In the genomic region with DNA sequence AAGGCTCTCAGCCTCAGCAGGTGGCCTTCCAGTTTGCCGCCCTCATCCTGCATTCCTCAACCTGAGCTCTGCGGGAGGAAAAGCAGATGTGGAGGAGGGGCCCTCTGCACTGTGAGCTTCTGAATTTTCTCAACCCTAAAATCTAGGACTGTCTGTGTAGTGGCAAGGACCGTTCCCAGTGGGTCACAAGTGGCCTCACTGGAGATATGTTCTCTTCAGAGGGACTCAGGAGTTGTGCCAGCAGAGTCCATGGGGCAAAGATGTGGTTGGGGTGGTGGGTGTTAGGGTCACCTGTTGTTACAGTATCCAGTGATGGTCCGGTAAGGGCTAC, we compare ENCODE assay signal across 8 mouse cellular contexts. TPM values are rescaled to one million over a fixed set of nuclear protein-coding genes. Genes with fewer than 3 reads are reported as not detected.
A peak's percentile ranks its signal among the peaks of the same experiment; 100 is the strongest.
DNase-seq lines count a peak whose midpoint lies in the region; ATAC-seq lines count a peak whose summit lies in the region.
"Had no signal": no experiment of that assay in that cellular context is flagged by ENCODE, and none has a peak within 500 bp of the region (broad histone marks: within the 10 kb centered on the region; RNA-seq: fewer than 3 reads in every experiment).

No protein-coding gene starts in this region.

- H3K9ac ChIP-seq in lung, embryonic 15.5 days = no peak overlapping the region
- peak overlapping the region; percentile 52; the same call in 1 of the 2 replicates for H3K9ac ChIP-seq in forebrain, embryonic 11.5 days (ENCODE audit: low read length)
- 0 out of 2 replicates have a peak overlapping the region, but pooled peaks have one; percentile 46 for H3K9ac ChIP-seq in limb, embryonic 13.5 days
- H3K9ac ChIP-seq in stomach, embryonic 15.5 days = no peak overlapping the region

- no peak for ATAC-seq in lung, embryonic 15.5 days (ENCODE audit: borderline replicate concordance, extremely low read depth, low FRiP score, low TSS enrichment)
- no peak for ATAC-seq in forebrain, embryonic 11.5 days (replicated peaks; ENCODE audit: low FRiP score)
- 0 out of 2 replicates have a peak, but pooled peaks have one; percentile 32 for ATAC-seq in limb, embryonic 13.5 days (ENCODE audit: low FRiP score, low read depth)
- no peak for ATAC-seq in stomach, embryonic 15.5 days (ENCODE audit: insufficient read depth, low FRiP score, low read depth)

- H3K36me3 ChIP-seq in lung, embryonic 15.5 days = no peaks in the 10 kb centered on the region
- H3K36me3 ChIP-seq in forebrain, embryonic 11.5 days (ENCODE audit: control insufficient read depth, insufficient read depth, low read length) = no peaks in the 10 kb centered on the region
- no peaks in the 10 kb centered on the region for H3K36me3 ChIP-seq in limb, embryonic 13.5 days
- no peaks in the 10 kb centered on the region for H3K36me3 ChIP-seq in stomach, embryonic 15.5 days

- H3K4me1 ChIP-seq in lung, embryonic 15.5 days = 0 out of 2 replicates have a peak, but pooled peaks cover 3% of the 10 kb centered on the region
- peaks cover 3% of the 10 kb centered on the region; the same call in 1 of the 2 replicates for H3K4me1 ChIP-seq in forebrain, embryonic 11.5 days (replicated peaks; ENCODE audit: control insufficient read depth, insufficient read depth, low read length)
- peaks cover 5% of the 10 kb centered on the region for H3K4me1 ChIP-seq in limb, embryonic 13.5 days
- no peaks in the 10 kb centered on the region for H3K4me1 ChIP-seq in stomach, embryonic 15.5 days

- no peak overlapping the region for H3K27ac ChIP-seq in lung, embryonic 15.5 days
- H3K27ac ChIP-seq in forebrain, embryonic 11.5 days (ENCODE audit: low read depth, low read length) = no peak overlapping the region
- H3K27ac ChIP-seq in limb, embryonic 13.5 days = no peak overlapping the region
- H3K27ac ChIP-seq in stomach, embryonic 15.5 days = no peak overlapping the region

- no peak for DNase-seq in lung, adult 18-20 months
- no peak for DNase-seq in forebrain, embryonic 11.5 days (ENCODE audit: low spot score)
- no peak for DNase-seq in adrenal gland, adult 2 months
- DNase-seq in retina, embryonic 14.5 days (ENCODE audit: low spot score) = no peak

- peaks cover 26% of the 10 kb centered on the region for H3K27me3 ChIP-seq in lung, embryonic 15.5 days
- no peaks in the 10 kb centered on the region; the same call in 1 of the 2 replicates for H3K27me3 ChIP-seq in forebrain, embryonic 11.5 days (ENCODE audit: control insufficient read depth, insufficient read depth, low read length)
- H3K27me3 ChIP-seq in limb, embryonic 13.5 days = peaks cover 17% of the 10 kb centered on the region
- no peaks in the 10 kb centered on the region for H3K27me3 ChIP-seq in stomach, embryonic 15.5 days (replicated peaks)

- H3K4me3 ChIP-seq in lung, embryonic 15.5 days = peak overlapping the region; percentile 31
- H3K4me3 ChIP-seq in forebrain, embryonic 11.5 days (ENCODE audit: low read depth, low read length) = peak overlapping the region; percentile 36
- peak overlapping the region; percentile 38 for H3K4me3 ChIP-seq in limb, embryonic 13.5 days
- H3K4me3 ChIP-seq in stomach, embryonic 15.5 days (replicated peaks) = peak overlapping the region; percentile 39
- H3K4me3 ChIP-seq: erythroblast, embryonic 14.5 days had no signal

- peak overlapping the region; percentile 56 for H3K4me2 ChIP-seq in lung, embryonic 15.5 days
- H3K4me2 ChIP-seq in forebrain, embryonic 11.5 days (ENCODE audit: low read depth, low read length, severe bottlenecking) = peak overlapping the region; percentile 79
- peak overlapping the region; percentile 65 for H3K4me2 ChIP-seq in limb, embryonic 13.5 days (replicated peaks)
- H3K4me2 ChIP-seq in stomach, embryonic 15.5 days = peak overlapping the region; percentile 69

- WGBS in lung, embryonic 15.5 days = 26% methylated on average over 4 of the region's 4 CpGs
- WGBS in forebrain, embryonic 11.5 days = 35% methylated on average over 4 of the region's 4 CpGs
- 32% methylated on average over 4 of the region's 4 CpGs for WGBS in limb, embryonic 13.5 days
- 24% methylated on average over 4 of the region's 4 CpGs for WGBS in stomach, embryonic 15.5 days

- H3K9me3 ChIP-seq in lung, embryonic 15.5 days = no peaks in the 10 kb centered on the region
- no peaks in the 10 kb centered on the region for H3K9me3 ChIP-seq in forebrain, embryonic 11.5 days (ENCODE audit: control insufficient read depth, low read length)
- no peaks in the 10 kb centered on the region for H3K9me3 ChIP-seq in limb, embryonic 13.5 days
- H3K9me3 ChIP-seq in stomach, embryonic 15.5 days = no peaks in the 10 kb centered on the region

RNA-seq across cellular contexts. Expression of gene Lpo, which starts 10.7 kb away (rescaled TPM):
- polyA plus RNA-seq in lung, embryonic 15.5 days (2015; fragmentation: Nextera tagmentation; extraction: Ambion mirVana) = 0.09 and 0.31 TPM in 2 replicates
- 0.28 and 1.0 TPM in 2 replicates for polyA plus RNA-seq in forebrain, embryonic 11.5 days (2014; fragmentation: Nextera tagmentation; extraction: Ambion mirVana)
- polyA plus RNA-seq in limb, embryonic 13.5 days (2015; fragmentation: Nextera tagmentation; extraction: Ambion mirVana) = 0.06 TPM in 2 replicates
- 0.04 and 0.18 TPM in 2 replicates for polyA plus RNA-seq in stomach, embryonic 15.5 days (2015; fragmentation: Nextera tagmentation; extraction: Ambion mirVana)
- total RNA-seq in adrenal gland, adult 2 months (2021) = not detected
- not detected in 2 replicates for polyA plus RNA-seq in adrenal gland, adult 2 months (2012; rRNA removed)
- polyA plus RNA-seq: erythroblast, embryonic 14.5 days had no signal

RNA-seq across cellular contexts. Expression of gene Mpo, which starts 24.0 kb away (rescaled TPM):
- 0.71 and 2.4 TPM in 2 replicates for polyA plus RNA-seq in lung, embryonic 15.5 days (2015; fragmentation: Nextera tagmentation; extraction: Ambion mirVana)
- polyA plus RNA-seq in forebrain, embryonic 11.5 days (2014; fragmentation: Nextera tagmentation; extraction: Ambion mirVana) = 3.6 and 3.9 TPM in 2 replicates
- 1.0 and 2.1 TPM in 2 replicates for polyA plus RNA-seq in limb, embryonic 13.5 days (2015; fragmentation: Nextera tagmentation; extraction: Ambion mirVana)
- polyA plus RNA-seq in stomach, embryonic 15.5 days (2015; fragmentation: Nextera tagmentation; extraction: Ambion mirVana) = 11.1 and 23.1 TPM in 2 replicates
- total RNA-seq in adrenal gland, adult 2 months (2021) = under 1 TPM in 1 of 2 experiments, not detected in 1; 0.29 TPM
- polyA plus RNA-seq in adrenal gland, adult 2 months (2012; rRNA removed) = not detected in 2 replicates

RNA-seq across cellular contexts. Expression of gene Mks1, which starts 35.6 kb away (rescaled TPM):
- polyA plus RNA-seq in lung, embryonic 15.5 days (2015; fragmentation: Nextera tagmentation; extraction: Ambion mirVana) = 15.2 and 16.5 TPM in 2 replicates
- polyA plus RNA-seq in forebrain, embryonic 11.5 days (2014; fragmentation: Nextera tagmentation; extraction: Ambion mirVana) = 15.6 and 17.2 TPM in 2 replicates
- polyA plus RNA-seq in limb, embryonic 13.5 days (2015; fragmentation: Nextera tagmentation; extraction: Ambion mirVana) = 19.2 and 21.3 TPM in 2 replicates
- polyA plus RNA-seq in stomach, embryonic 15.5 days (2015; fragmentation: Nextera tagmentation; extraction: Ambion mirVana) = 12.0 and 13.4 TPM in 2 replicates
- total RNA-seq in adrenal gland, adult 2 months (2021) = 10 to 100 TPM in 1 of 2 experiments, 1 to 10 TPM in 1; 6.6 to 11.9 TPM
- 19.2 and 20.7 TPM in 2 replicates for polyA plus RNA-seq in adrenal gland, adult 2 months (2012; rRNA removed)

RNA-seq across cellular contexts. Expression of gene Tspoap1, which starts 57.1 kb away (rescaled TPM):
- polyA plus RNA-seq in lung, embryonic 15.5 days (2015; fragmentation: Nextera tagmentation; extraction: Ambion mirVana) = 1.4 and 2.7 TPM in 2 replicates
- polyA plus RNA-seq in forebrain, embryonic 11.5 days (2014; fragmentation: Nextera tagmentation; extraction: Ambion mirVana) = 18.8 and 19.9 TPM in 2 replicates
- polyA plus RNA-seq in limb, embryonic 13.5 days (2015; fragmentation: Nextera tagmentation; extraction: Ambion mirVana) = 2.3 and 2.7 TPM in 2 replicates
- polyA plus RNA-seq in stomach, embryonic 15.5 days (2015; fragmentation: Nextera tagmentation; extraction: Ambion mirVana) = 2.0 and 2.8 TPM in 2 replicates
- 1 to 10 TPM; 3.3 to 4.6 TPM for total RNA-seq in adrenal gland, adult 2 months (2021)
- 6.6 and 9.7 TPM in 2 replicates for polyA plus RNA-seq in adrenal gland, adult 2 months (2012; rRNA removed)

RNA-seq across cellular contexts. Expression of gene Epx, which starts 57.9 kb away (rescaled TPM):
- not detected in 2 replicates for polyA plus RNA-seq in lung, embryonic 15.5 days (2015; fragmentation: Nextera tagmentation; extraction: Ambion mirVana)
- polyA plus RNA-seq in forebrain, embryonic 11.5 days (2014; fragmentation: Nextera tagmentation; extraction: Ambion mirVana) = 0.07 TPM in 1 of 2 replicates, not detected in the other
- 0.67 and 0.89 TPM in 2 replicates for polyA plus RNA-seq in limb, embryonic 13.5 days (2015; fragmentation: Nextera tagmentation; extraction: Ambion mirVana)
- polyA plus RNA-seq in stomach, embryonic 15.5 days (2015; fragmentation: Nextera tagmentation; extraction: Ambion mirVana) = 0.14 and 0.21 TPM in 2 replicates
- not detected for total RNA-seq in adrenal gland, adult 2 months (2021)
- polyA plus RNA-seq in adrenal gland, adult 2 months (2012; rRNA removed) = not detected in 2 replicates

Comparison
In these comparisons a context has a peak if more than half of its experiments do, and no peak if none do; other contexts are left out.
1. H3K9ac ChIP-seq: peak in forebrain, embryonic 11.5 days (single experiment) and limb, embryonic 13.5 days (single experiment); none in lung, embryonic 15.5 days (single experiment) and stomach, embryonic 15.5 days (single experiment).
2. Peak in every context shown above with its lines, with median percentiles within 50 percentile points of each other: H3K4me2 ChIP-seq and H3K4me3 ChIP-seq.